Mouse (Mus musculus) limb, embryonic 13.5 days (tissue): ENCODE measurements at regions not wholly inside any gene's neighbourhood (a gene's known extent, or its start where the extent isn't known, plus 50 kb on each side); places are given as distances from the start of the nearest gene placed in this dataset.
"Not testable (repeated sequence)": the region's sequence is repeated elsewhere in the genome, so short reads cannot be mapped to it uniquely, and the experiment has no call there.

Source experiments
- ATAC-seq: fragments of 200-750 bp; cut with Nextera tagmentation; 2 replicates; pipeline ENCODE4 v1.8.0; 2017; ENCODE audit warnings: low read depth, moderate number of reproducible peaks, moderate TSS enrichment; ENCODE audit not compliant: low FRiP score
- H3K27ac ChIP-seq: fragments of 300-500 bp; sonication (generic); 2 replicates; pipeline ENCODE4 v1.5.1; 2015; ENCODE audit warnings: inconsistent platforms, mild to moderate bottlenecking, moderate library complexity
- H3K27me3 ChIP-seq: fragments of 300-500 bp; sonication (generic); 2 replicates; pipeline ENCODE4 v1.6.1; 2015; ENCODE audit warnings: mild to moderate bottlenecking, inconsistent platforms
- H3K36me3 ChIP-seq: fragments of 300-500 bp; sonication (generic); 2 replicates; pipeline ENCODE4 v1.6.1; 2015; ENCODE audit warnings: inconsistent platforms, mild to moderate bottlenecking, moderate library complexity
- H3K4me1 ChIP-seq: fragments of 300-500 bp; sonication (generic); 2 replicates; pipeline ENCODE4 v1.6.1; 2015; ENCODE audit warnings: inconsistent platforms
- H3K4me2 ChIP-seq: fragments of 300-500 bp; sonication (generic); replicated peaks from 2 replicates; pipeline ENCODE4 v1.6.1; 2015; ENCODE audit warnings: inconsistent platforms, mild to moderate bottlenecking, moderate library complexity
- H3K4me3 ChIP-seq: fragments of 300-500 bp; sonication (generic); 2 replicates; pipeline ENCODE4 v1.5.1; 2015; ENCODE audit warnings: moderate library complexity, mild to moderate bottlenecking, inconsistent platforms
- H3K9ac ChIP-seq: fragments of 300-500 bp; sonication (generic); 2 replicates; pipeline ENCODE4 v1.6.1; 2015; ENCODE audit warnings: mild to moderate bottlenecking, inconsistent platforms
- H3K9me3 ChIP-seq: fragments of 300-500 bp; sonication (generic); 2 replicates; pipeline ENCODE4 v1.6.1; 2016; ENCODE audit warnings: inconsistent platforms
- WGBS: fragments of 180-500 bp; shearing (Covaris S2); methylation state at CpG from one replicate; pipeline ENCODE4 v1.1.7; 2015; 5-methylcytosine and 5-hydroxymethylcytosine counted together

- Histone ChIP-seq H3K4me3 (no peak overlapping the region), H3K4me2 (no peak overlapping the region), H3K4me1 (peaks cover 16% of the 10 kb centered on the region), H3K9ac (no peak overlapping the region), H3K27ac (no peak overlapping the region), H3K27me3 (0 out of 2 replicates have a peak, but pooled peaks cover 4% of the 10 kb centered on the region), H3K9me3 (no peaks in the 10 kb centered on the region), H3K36me3 (no peaks in the 10 kb centered on the region)
- WGBS, result 43% methylated on average over 2 of the region's 2 CpGs
- ATAC-seq, result no peak
Measured at GRCm38 (mm10) chr16:23777041-23777440, 113.7 kb downstream of the Sst start.

DNA sequence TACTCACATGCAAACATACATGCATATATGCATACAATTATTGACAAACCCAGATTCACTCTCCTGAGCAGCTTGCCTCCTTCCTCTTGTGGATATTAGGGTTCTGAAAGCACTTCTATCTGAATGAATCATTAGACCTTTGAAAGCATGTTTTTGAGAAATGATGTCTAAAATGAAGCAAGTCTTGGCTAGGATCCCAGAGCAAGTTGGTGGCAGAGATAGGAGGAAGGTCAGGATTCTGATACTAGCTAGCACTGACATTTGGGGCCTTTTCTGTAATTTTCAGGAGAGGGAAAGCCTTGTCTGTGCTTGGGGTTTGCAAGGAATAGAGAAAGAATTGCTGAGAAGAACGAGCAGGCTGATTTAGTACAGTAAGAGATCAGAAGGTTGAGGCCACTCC is 114.3 kb downstream of the Sst start:
- 21% methylated on average over 1 of the region's 1 CpGs for WGBS
- Histone ChIP-seq H3K4me2 (no peak overlapping the region), H3K4me1 (peaks cover 13% of the 10 kb centered on the region), H3K27me3 (0 out of 2 replicates have a peak, but pooled peaks cover 4% of the 10 kb centered on the region), H3K9me3 (no peaks in the 10 kb centered on the region), H3K27ac (no peak overlapping the region), H3K9ac (no peak overlapping the region), H3K36me3 (no peaks in the 10 kb centered on the region), H3K4me3 (no peak overlapping the region)
- no peak for ATAC-seq

DNA sequence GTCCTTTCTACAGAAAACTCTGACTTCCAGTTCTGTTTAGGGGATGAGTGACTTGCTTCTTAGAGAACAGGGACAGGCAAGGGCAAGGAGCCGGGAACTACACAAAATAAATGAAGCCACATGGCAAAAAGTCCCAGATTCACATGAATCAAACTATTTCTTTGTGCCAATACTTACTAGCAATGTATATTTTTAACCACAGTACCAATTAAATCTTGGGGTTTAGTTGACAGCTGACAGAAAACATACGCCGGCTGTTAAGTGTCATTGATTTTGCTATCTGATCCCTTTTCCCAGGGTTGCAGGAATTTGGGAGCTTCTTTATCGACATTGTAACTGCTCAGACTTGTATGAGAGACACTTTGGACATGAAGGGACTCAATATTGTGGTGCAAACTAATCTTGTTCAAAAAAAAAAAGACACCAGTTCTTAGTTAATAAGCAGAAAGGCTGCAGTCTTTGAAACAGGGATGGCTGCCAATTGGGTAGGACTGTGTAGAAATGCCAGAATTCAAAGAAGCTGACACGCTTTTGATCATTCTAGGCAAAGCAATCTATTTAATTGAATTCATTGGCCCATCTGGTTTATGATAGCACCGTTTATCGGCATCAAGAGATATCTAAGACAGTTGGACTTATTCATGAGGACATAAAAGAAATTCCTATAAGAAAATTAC is 132.5 kb downstream of the Sst start:
- Histone ChIP-seq H3K4me2 (no peak overlapping the region), H3K36me3 (no peaks in the 10 kb centered on the region), H3K27me3 (no peaks in the 10 kb centered on the region), H3K4me3 (no peak overlapping the region), H3K9me3 (no peaks in the 10 kb centered on the region), H3K27ac (no peak overlapping the region), H3K9ac (no peak overlapping the region), H3K4me1 (no peaks in the 10 kb centered on the region)
- 56% methylated on average over 7 of the region's 7 CpGs for WGBS
- ATAC-seq, result no peak

DNA sequence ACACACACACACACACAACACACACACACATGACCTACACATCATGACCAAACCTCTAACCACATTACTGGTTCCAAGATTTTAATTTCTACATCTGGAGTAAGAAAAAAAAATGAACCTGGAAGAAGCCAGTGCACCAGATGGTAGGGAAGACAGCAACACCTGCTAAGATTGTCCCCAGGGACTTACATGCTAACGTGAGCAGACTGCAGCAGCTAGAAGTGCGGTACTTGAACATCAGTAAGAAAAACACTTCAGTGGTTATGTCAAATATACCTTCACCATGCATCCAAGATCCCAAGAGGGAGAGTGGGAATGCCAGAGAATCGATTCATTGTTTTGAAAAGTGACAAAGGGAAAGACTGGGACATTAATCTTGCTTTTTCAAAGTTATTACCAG is 153.7 kb downstream of the Sst start:
- 52% methylated on average over 3 of the region's 3 CpGs for WGBS
- no peaks in the 10 kb centered on the region for H3K27me3 ChIP-seq
- H3K36me3 ChIP-seq, result no peaks in the 10 kb centered on the region
- no peaks in the 10 kb centered on the region for H3K9me3 ChIP-seq
- H3K27ac ChIP-seq, result no peak overlapping the region
- H3K4me2 ChIP-seq, result no peak overlapping the region
- ATAC-seq, result no peak
- no peaks in the 10 kb centered on the region for H3K4me1 ChIP-seq
- no peak overlapping the region for H3K9ac ChIP-seq
- H3K4me3 ChIP-seq, result no peak overlapping the region

GRCm38 (mm10) chr16:23735722-23736121 is 155.0 kb downstream of the Sst start:
- H3K9ac ChIP-seq, result no peak overlapping the region
- no peak overlapping the region for H3K4me2 ChIP-seq
- 63% methylated on average over 5 of the region's 5 CpGs for WGBS
- no peak for ATAC-seq
- H3K27me3 ChIP-seq, result no peaks in the 10 kb centered on the region
- H3K36me3 ChIP-seq, result no peaks in the 10 kb centered on the region
- no peak overlapping the region for H3K27ac ChIP-seq
- H3K4me3 ChIP-seq, result no peak overlapping the region
- no peaks in the 10 kb centered on the region for H3K9me3 ChIP-seq
- no peaks in the 10 kb centered on the region for H3K4me1 ChIP-seq

- no peaks in the 10 kb centered on the region for H3K4me1 ChIP-seq
- H3K9ac ChIP-seq, result no peak overlapping the region
- WGBS, result 80% methylated on average over 4 of the region's 4 CpGs
- no peaks in the 10 kb centered on the region for H3K27me3 ChIP-seq
- no peak for ATAC-seq
- no peak overlapping the region for H3K4me3 ChIP-seq
- H3K9me3 ChIP-seq, result no peaks in the 10 kb centered on the region
- no peak overlapping the region for H3K27ac ChIP-seq
- no peak overlapping the region for H3K4me2 ChIP-seq
- no peaks in the 10 kb centered on the region for H3K36me3 ChIP-seq
Measured at GRCm38 (mm10) chr16:23726562-23726961, 164.2 kb downstream of the Sst start.

DNA sequence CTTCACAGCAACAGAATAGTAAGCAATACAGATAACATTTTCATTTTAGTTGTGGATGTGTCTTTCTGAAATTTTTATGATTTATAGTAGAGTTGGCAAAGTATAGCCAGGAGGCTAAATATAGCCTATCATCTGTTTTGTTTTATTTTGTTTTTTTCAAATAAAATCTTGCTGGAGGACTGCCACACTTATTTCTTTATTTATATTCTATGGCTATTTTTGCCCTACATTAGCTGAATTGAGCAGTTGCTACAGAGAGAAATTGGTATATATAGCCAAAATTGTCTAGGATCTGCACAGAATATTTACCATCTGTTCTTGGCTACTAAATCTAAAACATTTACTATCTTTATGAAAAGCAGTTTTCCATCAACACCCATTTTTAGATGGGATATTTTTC is 169.0 kb downstream of the Sst start:
- H3K27ac ChIP-seq, result no peak overlapping the region
- no peaks in the 10 kb centered on the region for H3K4me1 ChIP-seq
- H3K4me2 ChIP-seq, result no peak overlapping the region
- H3K9me3 ChIP-seq, result no peaks in the 10 kb centered on the region
- no peaks in the 10 kb centered on the region for H3K36me3 ChIP-seq
- no peak overlapping the region for H3K4me3 ChIP-seq
- no peaks in the 10 kb centered on the region for H3K27me3 ChIP-seq
- no peak overlapping the region for H3K9ac ChIP-seq
- ATAC-seq, result no peak

GRCm38 (mm10) chr16:23701156-23701555 is 180.5 kb upstream of the Masp1 start:
- WGBS, result 45% methylated on average over 1 of the region's 1 CpGs
- Histone ChIP-seq H3K4me2 (no peak overlapping the region), H3K36me3 (no peaks in the 10 kb centered on the region), H3K4me1 (no peaks in the 10 kb centered on the region), H3K9ac (no peak overlapping the region), H3K27me3 (no peaks in the 10 kb centered on the region), H3K4me3 (no peak overlapping the region), H3K9me3 (no peaks in the 10 kb centered on the region), H3K27ac (no peak overlapping the region)
- ATAC-seq, result no peak

DNA sequence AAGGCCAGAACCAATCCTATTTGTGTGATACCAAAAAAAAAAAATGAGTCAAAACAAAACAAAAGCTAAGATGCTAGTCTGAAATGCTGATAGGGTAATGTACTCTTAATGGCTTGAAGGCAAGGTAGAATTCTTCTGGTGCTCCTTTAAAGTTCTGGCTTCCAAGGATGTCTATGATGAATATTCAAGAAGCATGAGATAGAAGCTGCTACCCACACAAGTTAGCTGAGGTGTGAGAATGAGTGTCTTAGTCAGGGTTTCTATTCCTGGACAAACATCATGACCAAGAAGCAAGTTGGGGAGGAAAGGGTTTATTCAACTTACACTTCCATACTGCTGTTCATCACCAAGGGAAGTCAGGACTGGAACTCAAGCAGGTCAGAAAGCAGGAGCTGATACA is 173.6 kb upstream of the Masp1 start:
- not testable (repeated sequence) for H3K9ac ChIP-seq, H3K27ac ChIP-seq, H3K4me1 ChIP-seq, H3K4me2 ChIP-seq, H3K4me3 ChIP-seq, H3K9me3 ChIP-seq, H3K36me3 ChIP-seq, ATAC-seq, H3K27me3 ChIP-seq

GRCm38 (mm10) chr16:23690061-23690460 is 169.4 kb upstream of the Masp1 start:
- Histone ChIP-seq H3K4me1 (no peaks in the 10 kb centered on the region), H3K27me3 (no peaks in the 10 kb centered on the region), H3K36me3 (no peaks in the 10 kb centered on the region), H3K4me2 (no peak overlapping the region), H3K4me3 (no peak overlapping the region), H3K9me3 (no peaks in the 10 kb centered on the region), H3K27ac (no peak overlapping the region), H3K9ac (no peak overlapping the region)
- WGBS, result 95% methylated on average over 2 of the region's 2 CpGs
- no peak for ATAC-seq

GRCm38 (mm10) chr16:23686783-23687182 is 166.2 kb upstream of the Masp1 start:
- Histone ChIP-seq H3K27me3 (no peaks in the 10 kb centered on the region), H3K4me2 (no peak overlapping the region), H3K9ac (no peak overlapping the region), H3K27ac (no peak overlapping the region), H3K36me3 (no peaks in the 10 kb centered on the region), H3K4me3 (no peak overlapping the region), H3K4me1 (no peaks in the 10 kb centered on the region), H3K9me3 (no peaks in the 10 kb centered on the region)
- 85% methylated on average over 8 of the region's 8 CpGs for WGBS
- ATAC-seq, result no peak

DNA sequence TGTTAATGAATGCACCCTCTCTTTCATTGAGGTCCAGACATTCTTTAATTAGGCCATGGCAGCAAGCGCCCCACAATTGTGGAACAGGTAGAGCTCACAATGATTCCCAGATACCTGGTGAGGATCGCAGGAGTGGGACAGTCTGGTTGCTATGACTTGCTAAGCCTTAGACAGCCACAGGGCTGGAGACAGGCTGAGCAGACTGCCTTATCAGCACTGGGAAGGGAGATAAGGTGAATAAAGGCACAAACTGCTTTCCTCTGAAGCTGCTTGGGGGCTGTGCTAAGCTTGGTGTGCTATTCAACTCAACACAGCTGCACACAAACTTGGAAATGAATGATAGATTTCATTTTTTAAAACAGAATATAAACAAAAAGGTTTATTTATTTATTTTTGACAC is 159.8 kb upstream of the Masp1 start:
- Histone ChIP-seq H3K9ac (no peak overlapping the region), H3K27ac (no peak overlapping the region), H3K4me3 (no peak overlapping the region), H3K4me1 (no peaks in the 10 kb centered on the region), H3K4me2 (no peak overlapping the region), H3K36me3 (no peaks in the 10 kb centered on the region), H3K9me3 (no peaks in the 10 kb centered on the region), H3K27me3 (no peaks in the 10 kb centered on the region)
- ATAC-seq, result no peak
- 63% methylated on average over 2 of the region's 2 CpGs for WGBS

DNA sequence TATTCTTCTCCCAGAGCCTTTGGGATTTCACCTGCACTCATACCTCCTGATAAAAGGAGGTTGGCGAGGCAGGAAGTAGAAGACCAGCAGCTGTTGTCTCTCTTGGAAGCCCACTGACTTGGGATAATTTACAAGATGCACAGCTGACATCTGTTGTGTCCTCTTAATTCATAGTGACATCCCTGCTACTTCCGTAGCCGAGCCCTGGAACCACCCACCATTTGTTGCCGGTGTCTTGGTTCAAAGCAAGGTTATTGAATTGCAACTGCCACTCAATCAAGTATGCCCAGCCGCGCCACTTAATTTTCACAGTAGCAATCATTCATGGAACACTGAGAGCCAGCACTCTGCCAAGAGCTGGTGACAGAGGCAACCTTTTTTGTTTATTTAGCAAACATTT is 151.8 kb upstream of the Masp1 start:
- ATAC-seq, result no peak
- no peaks in the 10 kb centered on the region for H3K36me3 ChIP-seq
- H3K27ac ChIP-seq, result no peak overlapping the region
- H3K9ac ChIP-seq, result no peak overlapping the region
- WGBS, result 69% methylated on average over 6 of the region's 6 CpGs
- no peaks in the 10 kb centered on the region for H3K4me1 ChIP-seq
- no peaks in the 10 kb centered on the region for H3K27me3 ChIP-seq
- no peak overlapping the region for H3K4me2 ChIP-seq
- H3K9me3 ChIP-seq, result no peaks in the 10 kb centered on the region
- no peak overlapping the region for H3K4me3 ChIP-seq
